Mouse (Mus musculus) heart, postnatal 4 days (tissue): ENCODE data around the gene Hspa12b. TPM values are rescaled to one million over a fixed set of nuclear protein-coding genes. Genes with fewer than 3 reads are reported as not detected.

Experiments
- DNase-seq: peaks from one replicate; pipeline ENCODE4 v3.0.0; 2021
- total RNA-seq, 2 experiments: library from RNA; stranded (reverse); gene quantifications; 2 replicates each; pipeline ENCODE4 v1.2.3; 2021

Hspa12b gene
- total RNA-seq, 2 experiments from 2014 or later = 40.3 to 40.6 TPM

DNA sequence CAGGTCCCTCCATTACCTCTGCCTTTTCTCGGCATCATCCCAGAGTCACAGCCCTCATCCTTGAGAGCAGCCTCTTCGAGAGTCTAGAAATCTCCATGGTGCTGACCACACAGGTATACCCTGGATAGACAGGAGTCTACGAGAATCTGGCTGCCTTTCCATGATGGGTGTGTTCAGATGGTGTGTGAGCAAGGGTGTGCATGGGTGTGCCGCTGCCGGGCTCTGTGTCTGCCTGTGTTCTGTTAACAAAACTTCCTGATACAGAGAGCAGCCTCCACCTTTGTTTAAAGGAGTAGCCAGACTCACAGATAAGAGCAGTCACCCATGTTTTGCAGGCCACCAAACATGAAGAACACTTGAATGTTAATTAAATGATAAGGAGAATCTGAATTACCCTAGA, 2.8 kb downstream of the Hspa12b start:
- peak; percentile 15 for DNase-seq

DNA sequence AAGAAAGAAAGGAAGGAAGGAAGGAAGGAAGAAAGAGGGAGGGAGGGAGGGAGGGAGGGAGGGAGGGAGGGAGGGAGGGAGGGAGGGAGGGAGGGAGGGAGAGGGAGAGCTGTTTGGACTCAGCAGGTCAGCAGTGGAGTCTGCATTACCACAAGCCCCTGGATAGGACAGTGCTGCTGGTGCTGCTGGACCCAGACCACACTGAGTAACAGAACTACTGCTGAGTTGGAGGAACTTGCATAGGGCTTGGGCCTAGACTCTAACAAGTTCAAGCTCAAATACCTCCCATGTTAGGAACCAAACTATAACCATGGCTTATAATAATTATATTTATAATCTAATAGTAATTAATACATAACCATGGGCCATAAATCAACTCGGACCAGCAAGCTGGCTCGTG, 3.8 kb downstream of the Hspa12b start:
- no peak for DNase-seq

DNA sequence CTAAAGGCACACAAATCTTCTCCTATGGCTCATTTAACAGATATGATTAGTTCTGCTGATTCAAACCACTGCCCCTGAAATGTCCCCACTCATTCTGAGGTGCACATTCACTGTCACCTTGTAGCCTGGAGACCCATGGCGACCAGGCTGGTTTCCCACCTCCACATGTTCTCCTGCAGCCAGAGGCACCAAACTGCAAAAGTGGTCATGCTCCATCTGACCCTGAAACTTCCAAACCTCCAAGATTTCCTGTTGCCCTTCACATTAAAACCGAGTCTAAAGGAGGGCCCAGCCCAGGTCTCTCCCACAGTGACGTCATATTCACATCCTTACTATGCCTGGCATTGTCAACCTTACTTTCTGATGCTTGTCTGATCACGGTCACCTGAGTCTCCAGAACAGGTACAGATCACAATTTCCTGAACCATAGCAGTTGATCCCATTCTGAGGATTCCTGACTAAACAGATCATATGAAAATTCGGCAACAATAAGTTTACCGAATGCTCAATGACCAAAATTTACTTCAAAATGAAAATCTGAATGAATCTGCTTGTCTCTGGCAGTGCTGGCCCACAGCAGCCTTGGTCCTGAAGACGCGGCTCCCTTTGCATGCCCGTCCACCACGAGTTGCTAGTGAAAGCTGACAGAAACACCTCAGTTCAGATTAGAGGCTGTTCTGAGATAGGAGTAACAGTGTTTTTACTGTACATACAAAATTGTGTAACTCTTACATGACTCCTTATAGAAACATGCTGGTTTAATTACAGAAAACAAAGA, 5.2 kb downstream of the Hspa12b start:
- no peak for DNase-seq

DNA sequence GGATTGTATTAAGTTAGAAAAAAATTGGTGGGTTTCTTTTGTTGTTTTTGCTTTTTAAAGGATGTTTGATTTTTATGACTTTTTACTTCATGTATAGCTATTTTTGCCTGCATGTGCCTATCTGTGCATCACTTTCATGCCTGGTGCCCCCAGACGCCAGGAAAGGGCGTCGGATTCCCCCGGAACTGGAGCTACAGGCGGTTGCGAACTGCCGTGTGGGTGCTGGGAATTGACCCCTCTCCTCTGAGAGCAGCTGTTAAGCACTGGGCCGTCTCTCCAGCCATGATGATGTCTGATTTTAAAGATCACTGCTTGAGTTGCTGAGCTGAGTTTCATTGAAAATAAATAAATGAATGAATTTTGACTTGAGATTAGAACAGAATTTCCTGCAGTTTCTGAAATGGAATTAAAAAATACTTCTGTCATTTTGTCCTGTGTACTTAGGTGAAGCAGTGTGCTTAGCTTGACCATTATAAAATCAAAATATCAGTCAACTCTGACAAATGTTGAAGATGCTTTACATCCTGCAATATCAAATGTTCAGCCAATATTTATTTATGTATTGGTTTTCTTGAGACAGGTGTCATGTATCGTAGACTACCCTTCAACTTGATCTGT, 6.0 kb downstream of the Hspa12b start, which contains the start of gene Gm11037:
Gene Gm11037, plus strand, starts transcription at position 568 of the 618 bp plus-strand sequence.
- no peak for DNase-seq

DNA sequence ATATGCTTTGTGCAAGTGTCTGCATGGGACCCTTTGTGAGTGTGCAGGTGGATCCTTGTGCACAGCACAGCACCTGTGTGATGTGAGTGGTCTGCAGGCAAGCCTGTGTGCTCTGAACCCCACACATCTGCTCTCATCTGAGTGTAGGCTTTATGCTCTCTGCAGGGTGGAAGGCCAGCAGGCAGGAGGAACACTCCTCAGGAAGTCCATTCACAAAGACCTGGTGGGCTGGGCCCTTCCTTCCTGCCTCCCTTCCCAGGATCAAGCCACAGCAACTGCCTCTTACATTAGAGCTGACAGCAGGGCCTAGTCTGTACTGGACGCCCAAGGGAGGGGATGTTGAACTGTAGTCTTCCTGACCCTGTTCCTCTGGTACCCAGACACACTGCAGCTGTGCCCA, 7.3 kb downstream of the Hspa12b start:
- DNase-seq = peak; percentile 62

DNA sequence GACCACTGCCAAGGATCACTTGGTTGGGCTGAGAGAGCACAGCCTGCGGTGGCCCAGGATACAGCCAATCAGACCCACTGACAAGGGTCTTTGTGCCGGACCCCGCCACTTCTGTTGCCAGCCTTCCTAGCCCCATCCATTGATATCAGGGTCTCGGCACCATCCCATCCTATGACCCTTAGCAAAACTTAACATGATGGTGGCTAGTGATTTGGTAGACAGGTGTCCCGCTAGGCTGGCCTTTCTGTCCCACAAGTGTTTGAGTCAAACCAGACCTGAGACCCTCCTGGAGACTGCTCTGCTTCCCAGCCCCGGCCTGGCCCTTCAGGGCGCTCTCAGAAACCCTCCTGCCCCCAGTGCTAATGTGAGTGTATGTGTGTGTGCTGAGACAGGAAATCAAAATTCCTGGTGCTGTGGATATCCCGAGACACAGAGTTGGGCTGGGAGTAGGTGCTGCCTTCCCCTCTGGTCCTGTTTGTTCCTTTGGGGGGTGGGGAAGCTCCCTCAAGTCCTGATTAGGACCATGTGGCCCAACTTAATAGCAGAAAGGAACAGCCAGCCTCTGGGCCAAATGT, 7.8 kb downstream of the Hspa12b start:
- peak; percentile 12 for DNase-seq

DNA sequence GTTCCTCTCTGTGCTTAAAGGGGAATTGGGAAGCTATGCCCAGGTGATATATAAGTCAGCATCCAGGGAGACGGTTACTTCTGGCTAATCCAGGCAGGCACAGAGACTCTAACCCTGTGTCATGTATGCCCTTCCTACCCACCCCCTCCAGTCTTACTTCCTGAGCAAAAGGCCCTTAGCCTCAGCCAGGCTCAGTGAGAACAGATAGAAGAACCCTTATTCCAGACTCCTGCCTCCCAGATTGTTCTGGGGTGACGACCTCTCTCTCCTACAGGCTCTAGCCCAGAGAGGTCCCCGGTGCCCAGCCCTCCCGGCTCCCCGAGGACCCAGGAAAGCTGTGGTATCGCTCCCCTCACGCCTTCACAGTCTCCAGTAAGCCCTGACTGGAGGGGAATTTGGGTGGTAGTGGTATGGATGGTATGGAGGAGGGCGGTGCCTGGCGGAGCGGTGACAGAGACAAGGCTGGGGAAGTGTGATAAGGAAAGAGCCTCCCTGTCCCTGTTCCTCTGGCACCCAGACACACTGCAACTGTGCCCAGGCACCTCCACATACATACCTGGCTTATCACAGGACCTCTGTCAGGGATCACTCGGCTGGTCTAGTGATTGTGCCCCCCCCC, 8.6 kb downstream of the Hspa12b start:
- peak; percentile 9 for DNase-seq

DNA sequence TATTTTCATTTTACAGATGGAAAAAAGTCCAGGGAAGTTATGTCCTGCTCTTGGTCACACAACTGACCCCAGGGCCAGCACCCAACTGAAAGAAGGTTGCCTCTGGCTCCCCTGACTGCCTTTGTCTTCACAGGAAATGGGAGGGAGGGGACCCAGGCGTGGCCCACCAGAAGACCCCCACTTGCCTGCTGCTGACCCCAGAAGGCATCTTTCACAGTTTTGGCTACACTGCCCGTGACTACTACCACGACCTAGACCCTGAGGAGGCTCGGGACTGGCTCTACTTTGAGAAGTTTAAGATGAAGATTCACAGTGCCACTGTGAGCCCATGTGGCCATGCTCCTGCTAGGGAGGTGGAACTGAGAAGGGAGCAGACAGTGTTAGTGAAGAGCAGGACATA, 11.2 kb downstream of the Hspa12b start:
- peak; percentile 4 for DNase-seq

DNA sequence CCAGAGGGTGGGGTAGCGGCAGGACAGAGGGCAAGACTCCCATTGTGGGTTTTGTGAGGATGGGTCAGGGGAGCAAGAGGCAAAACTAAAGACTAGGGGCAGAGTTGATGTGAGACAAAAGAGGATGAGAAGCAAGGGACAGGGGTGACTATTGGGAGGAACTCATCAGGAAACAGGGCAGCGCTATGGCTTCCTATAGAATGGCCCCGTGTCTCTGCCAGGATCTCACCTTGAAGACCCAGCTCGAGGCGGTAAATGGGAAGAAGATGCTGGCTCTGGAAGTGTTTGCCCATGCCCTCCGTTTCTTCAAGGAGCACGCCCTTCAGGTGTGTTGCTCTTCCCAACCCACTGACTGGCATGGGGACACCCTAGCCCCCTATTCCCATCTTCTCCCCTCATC, 11.7 kb downstream of the Hspa12b start:
- DNase-seq = peak; percentile 4

DNA sequence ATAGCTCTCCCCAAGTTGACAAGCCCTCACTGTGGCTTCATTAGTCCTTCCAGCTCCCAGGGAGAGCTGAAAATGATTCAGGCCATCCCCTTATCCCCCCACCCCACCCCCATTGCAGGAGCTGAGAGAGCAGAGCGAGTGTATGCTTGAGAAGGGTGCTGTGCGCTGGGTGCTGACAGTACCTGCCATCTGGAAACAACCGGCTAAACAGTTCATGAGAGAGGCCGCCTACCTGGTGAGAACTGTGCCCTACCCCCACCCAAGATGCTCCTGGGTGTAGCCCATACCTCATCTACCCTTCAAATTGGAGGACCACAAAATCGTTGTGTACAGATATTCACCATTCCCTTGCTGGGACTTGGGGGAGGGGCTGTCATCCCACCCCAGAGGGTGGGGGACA, 12.2 kb downstream of the Hspa12b start:
- peak; percentile 3 for DNase-seq

DNA sequence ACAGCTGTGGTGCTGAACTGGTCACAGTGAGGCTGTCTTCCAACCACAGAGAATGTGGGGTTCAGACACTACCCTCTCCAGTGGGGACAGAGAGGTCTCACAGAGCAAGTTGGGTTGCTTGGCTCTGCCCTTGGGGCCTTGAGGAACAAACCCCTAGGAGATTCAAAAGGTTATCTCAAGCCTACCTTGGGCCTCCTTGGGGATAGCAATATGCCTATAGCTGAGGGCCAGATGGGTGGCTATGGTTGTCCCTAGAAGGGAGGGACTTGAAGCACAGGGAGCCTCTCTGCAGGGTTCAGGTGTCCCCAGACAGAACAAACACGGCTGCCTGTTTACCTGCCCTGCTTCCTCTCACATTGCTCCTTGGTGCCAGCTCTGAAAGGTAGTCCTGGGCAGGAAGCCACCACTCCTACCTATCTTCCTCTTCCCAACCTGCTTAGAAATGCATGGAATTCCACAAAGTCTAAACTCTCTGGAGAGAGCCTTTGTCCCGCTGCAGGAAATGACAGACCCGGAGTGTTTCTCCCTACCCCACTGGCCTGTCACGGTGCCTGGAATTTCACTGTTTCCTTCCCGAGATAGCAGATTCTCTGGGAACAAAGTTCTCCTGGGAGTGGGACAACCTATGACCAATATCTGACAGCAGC, 12.9 kb downstream of the Hspa12b start:
- peak; percentile 61 for DNase-seq

DNA sequence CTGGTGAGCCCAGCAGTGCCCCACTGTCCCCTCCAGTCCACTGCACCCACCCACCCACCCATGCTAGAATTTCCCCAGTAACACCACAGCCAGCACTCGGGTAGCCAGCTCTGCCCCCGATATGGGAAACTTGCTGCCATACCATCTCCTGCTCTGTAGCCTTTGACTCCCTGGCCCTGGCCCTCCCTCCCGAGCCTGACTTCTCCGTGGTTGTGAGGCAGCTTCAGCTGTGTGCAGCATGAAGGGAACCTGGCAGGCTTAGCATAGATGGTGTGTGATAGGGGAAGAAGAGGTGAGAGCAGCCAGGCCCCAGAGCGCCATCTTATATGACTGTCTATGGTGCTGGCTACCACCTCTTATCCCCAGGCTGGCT, 13.4 kb downstream of the Hspa12b start:
- no peak for DNase-seq

DNA sequence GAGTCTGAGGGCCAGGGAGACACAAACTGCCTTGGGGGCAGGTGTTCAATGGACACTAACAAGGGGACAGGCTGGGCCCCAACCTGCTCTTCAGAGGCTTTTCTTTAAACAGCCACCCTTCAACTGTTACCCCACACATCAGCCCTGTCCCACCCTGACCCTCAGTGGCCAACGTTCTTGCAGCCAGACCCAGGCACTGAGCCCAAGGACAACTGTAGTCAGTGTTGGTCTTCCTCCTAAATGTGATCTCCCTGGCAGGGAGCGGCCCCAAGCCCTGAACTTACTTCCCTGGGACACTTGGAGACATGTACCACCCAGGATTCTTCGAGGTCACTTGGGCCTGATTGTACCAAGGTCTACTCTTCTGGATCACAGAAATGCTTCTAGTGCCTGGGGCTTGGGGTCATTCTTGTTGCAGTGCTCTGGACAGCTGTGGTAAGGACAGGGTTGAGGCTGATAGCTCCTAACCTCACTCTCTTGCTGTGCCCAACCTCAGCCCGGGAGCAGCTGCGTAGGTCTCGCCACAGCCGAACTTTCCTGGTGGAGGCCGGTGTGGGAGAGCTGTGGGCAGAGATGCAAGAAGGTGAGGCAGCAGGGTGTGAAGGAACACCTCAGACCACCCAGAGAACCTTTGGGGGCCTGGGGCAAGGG, 14.4 kb downstream of the Hspa12b start:
- no peak for DNase-seq

DNA sequence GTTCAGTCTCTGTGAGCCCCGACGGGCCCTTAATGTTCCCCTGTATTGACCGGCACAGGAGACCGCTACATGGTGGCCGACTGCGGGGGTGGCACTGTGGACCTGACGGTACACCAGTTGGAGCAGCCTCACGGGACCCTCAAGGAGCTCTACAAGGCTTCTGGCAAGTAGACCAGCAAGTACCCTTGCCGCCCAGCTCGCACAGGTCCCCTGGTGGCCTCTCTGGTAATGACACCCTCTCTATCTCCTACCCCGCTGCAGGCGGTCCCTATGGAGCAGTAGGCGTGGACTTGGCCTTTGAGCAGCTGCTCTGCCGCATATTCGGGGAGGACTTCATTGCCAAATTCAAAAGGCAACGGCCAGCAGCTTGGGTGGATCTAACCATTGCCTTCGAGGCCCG, 15.5 kb downstream of the Hspa12b start:
- peak; percentile 92 for DNase-seq

DNA sequence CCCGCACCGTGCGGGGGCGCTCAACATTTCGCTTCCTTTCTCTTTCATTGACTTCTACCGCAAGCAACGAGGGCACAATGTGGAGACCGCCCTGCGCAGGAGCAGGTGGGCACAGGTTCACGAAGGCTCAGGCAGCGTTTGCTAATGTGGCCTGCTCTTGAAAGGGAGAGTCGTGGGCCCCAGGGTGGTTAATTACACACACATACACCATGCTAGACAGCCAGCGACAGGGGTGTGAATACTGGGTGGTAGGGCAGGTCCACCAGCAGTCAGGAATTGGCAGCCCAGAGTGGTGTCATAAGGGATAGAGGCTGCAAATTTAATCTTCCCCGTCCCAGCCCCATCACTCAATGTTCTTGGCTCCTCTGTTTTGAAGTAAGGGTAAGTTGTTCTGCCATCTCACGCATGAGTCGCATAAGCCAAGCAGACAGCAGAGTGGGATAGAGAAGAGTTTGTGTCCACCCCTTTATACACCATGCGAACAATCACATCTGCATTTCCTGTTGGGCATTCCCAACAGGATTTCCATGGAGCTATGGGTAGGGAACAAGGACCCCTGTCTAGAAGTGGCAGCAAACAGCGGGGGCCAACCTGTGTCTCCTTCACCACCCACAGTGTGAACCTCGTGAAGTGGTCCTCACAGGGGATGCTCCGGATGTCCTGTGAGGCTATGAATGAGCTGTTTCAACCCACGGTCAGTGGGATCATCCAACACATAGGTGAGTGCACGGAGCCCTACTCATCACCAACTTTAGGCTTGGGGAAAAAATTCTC, 16.1 kb downstream of the Hspa12b start:
- DNase-seq = no peak

DNA sequence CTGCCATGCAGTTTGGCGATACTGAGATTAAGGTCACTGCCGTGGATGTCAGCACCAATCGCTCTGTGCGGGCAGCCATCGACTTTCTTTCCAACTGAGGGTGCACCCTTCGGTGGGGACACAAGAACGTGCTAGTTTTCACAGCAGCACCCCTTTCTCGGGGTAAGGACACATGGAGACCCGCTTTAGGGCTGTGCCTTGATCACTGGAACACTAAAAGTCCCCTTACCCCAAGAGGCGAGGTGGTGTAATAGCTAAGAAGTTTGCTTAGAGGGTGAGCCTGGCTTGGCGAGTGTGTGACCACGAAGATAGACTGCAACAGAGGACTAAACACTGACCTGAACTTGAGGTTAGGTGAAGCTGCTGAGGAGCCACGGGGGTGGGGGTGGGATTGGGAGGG, 18.0 kb downstream of the Hspa12b start:
- DNase-seq = no peak

DNA sequence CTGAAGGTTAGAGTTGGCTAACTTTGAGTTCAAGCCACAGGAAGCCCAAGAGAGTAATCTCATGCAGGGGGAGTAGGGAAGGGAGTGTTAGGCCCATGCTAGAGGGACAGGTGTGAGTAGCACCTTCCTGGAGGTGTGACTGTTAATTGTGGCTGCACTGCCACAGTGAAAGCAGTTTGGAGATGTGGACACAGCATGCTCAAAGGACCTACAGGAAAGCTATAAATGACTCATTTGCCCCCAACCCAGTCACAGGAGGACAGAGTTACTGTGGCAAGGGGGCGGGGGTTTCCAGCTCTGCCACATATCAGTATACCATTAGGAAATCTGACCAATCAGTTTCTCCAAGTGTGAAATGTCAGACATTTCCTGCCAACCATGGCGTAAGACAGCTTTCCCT, 18.5 kb downstream of the Hspa12b start:
- DNase-seq = no peak

DNA sequence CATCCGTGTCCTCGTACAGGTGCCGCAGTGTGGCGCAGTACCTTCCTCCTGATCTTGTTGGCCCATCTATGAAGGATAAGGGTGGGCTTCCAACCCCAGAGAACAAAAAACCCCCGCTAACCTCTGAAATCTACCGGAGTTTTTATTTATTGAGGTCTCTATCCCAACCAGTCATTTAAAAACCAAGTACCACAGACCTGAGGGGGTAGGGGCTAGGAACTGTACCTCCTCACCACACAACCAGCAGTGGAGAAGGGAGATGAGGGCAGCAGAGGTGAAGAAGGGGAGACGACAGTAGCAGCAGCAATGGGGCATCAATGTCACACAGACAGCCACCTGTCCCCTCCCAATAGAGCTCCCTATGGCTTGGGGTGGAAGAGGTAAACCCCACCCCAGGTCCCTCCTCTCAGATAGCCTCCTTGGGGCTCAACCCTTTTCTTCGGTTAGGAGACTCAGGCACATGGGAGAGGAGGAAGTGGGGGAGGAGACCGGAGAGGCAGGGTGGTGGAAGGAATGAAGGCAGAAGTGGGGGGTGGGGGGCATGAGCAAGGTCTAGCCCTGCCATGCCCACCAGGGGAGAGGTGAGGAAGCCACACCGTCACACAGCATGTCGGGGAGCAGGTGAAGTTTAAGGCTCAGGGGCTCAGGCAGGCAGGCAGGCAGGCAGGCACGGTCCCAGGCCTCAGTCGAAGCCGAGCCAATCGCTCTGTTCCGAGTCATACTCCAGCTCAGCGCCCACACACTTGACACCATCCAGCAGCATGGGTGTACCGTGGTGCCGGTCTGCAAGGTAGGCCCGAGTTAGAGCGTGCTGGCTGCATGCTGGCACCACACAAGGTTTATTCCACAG, 19.3 kb downstream of the Hspa12b start:
- DNase-seq = peak; percentile 12

DNA sequence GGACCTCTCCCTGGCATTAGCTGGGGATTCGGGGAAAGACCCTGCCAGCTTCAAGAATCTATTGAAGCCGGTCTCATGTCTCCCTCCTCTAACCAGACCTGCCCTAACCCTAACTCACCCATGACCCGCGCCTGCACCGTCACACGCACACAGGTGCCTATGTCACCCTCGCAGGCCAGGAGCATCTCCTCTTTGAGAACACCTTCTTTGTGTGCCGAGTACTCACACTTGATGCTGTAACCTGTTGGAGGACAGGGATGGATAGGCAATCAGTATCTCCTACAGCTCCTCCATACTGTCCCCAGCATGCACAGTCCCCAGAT, 19.9 kb downstream of the Hspa12b start:
- DNase-seq = no peak

DNA sequence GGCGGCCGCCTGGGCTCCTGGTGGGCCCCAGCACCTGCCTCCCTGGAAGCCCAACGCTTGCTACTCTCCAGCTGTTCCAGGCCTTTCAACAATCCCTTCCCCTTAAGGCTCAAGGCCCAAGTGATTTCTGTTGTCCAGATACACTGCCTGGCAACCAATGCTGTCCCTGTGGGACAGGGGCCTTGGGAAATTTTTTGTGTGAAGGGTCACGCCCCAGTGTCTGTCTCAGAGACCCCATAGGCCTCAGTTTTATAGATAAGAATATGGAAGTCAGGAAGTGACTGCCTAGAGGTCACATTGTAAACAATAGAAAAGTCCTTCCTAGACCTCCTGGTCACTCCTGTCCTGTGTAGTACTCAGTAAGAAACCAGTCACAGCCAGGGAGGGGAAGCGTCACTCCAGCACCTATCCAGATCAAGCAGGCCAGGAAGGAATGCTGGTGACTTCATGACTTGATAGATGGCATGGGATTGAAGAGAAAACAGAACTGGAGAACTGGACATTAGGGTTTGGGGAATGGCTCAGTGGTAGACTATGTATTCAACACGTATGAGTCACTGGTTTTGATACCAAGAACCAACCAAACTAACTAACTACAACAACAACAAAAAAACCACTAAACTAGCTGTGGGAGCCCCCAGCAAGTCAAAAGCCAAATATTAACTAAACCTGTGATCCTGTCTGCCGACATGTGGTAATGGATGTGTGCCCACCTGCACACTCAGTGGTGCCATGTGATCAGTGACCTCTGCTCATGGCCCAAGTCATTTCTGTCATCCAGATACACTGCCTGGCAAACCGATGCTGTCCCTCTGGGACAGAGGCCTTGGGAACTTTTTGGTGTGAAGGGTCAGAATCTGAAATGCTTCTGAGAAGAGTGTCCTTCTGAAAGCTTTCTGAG, 21.5 kb downstream of the Hspa12b start:
- peak; percentile 20 for DNase-seq
